Mouse (Mus musculus) liver, adult 2 months (tissue): ENCODE results near the gene Slc13a2.

Experiments used
- CTCF ChIP-seq: fragments of 200-500 bp; IDR thresholded peaks from 2 replicates; pipeline ENCODE4 v1.5.1; 2011; ENCODE audit warnings: low read depth, low read length, control low read depth
- POLR2A ChIP-seq: fragments of 200-500 bp; IDR thresholded peaks from 2 replicates; pipeline ENCODE4 v1.6.1; 2011; ENCODE audit warnings: low read length, control low read depth; ENCODE audit not compliant: insufficient read depth; ENCODE audit errors: extremely low read depth

DNA sequence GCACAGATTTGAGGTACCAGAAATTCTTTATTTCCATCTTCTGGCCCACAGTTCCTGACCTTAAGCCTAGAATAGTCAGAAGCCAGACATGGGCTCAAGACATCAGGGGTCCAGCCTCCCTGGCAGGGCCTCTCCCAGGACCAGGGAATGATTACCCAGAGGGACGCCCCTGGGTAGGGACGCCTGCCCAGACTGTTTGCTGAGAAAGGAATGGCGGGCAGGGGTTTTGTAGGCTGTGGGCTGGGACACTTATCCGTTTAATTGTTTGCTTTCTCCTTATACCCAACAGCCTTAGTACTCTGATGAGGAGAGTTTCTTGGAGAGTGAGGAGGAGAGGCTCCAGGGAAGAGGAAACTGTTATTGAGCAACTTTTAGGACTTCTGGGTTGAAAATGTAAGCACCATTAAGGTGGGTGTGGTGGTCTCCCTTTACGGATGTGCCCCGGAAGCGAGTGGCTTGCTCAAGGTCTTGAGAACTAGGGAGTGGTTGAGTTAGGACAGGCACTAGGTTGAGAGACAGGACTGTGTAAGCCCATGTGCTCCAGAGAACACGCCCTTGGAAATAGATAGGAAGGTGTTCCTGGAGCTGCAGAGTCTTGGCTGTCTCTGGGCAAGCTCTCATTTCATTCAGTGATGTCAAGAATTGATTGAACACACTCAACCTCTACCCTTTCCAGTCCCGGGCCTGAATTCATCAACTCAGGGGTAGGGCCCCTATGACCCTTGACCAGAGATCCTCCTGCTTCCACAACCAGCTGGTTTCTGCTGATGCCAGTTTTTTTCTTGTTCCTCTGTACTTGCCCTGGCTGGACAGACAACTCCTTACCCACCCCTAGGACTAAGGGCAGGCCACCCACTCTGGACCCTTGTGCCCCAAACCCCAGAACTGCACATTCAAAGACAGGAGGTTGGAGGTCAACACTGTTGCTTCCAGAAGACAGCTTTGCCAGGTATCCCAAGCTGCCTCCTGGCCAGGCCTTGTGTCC is 13.5 kb downstream of the Slc13a2 start:
- TF ChIP-seq CTCF (no peak), POLR2A (no peak)
